Mouse (Mus musculus): ENCODE results near the gene Adk.

Adk gene

GRCm38 (mm10) chr14:21152055-21152454, 99.7 kb downstream of the Adk start:
- DNase-seq (ENCODE audit: low read depth, low spot score), result no peak

GRCm38 (mm10) chr14:21165706-21166105, 113.3 kb downstream of the Adk start:
- DNase-seq (ENCODE audit: low read depth, low spot score), result no peak

- no peak for DNase-seq (ENCODE audit: low read depth, low spot score)
Observed at GRCm38 (mm10) chr14:21166114-21166513, 113.7 kb downstream of the Adk start.

- no peak for DNase-seq (ENCODE audit: low read depth, low spot score)
Observed at GRCm38 (mm10) chr14:21173973-21174745, 121.8 kb downstream of the Adk start.

GRCm38 (mm10) chr14:21174804-21175203, 122.4 kb downstream of the Adk start:
- no peak for DNase-seq (ENCODE audit: low read depth, low spot score)

- no peak for DNase-seq (ENCODE audit: low read depth, low spot score)
Observed at GRCm38 (mm10) chr14:21177781-21178180, 125.4 kb downstream of the Adk start.

- DNase-seq (ENCODE audit: low read depth, low spot score), result no peak
Observed at GRCm38 (mm10) chr14:21178356-21178755, 126.0 kb downstream of the Adk start.

- peak; percentile 21 for DNase-seq (ENCODE audit: low read depth, low spot score)
Observed at GRCm38 (mm10) chr14:21181053-21181452, 128.7 kb downstream of the Adk start.

GRCm38 (mm10) chr14:21191966-21192365, 139.6 kb downstream of the Adk start:
- DNase-seq (ENCODE audit: low read depth, low spot score), result peak; percentile 80

- no peak for DNase-seq (ENCODE audit: low read depth, low spot score)
Observed at GRCm38 (mm10) chr14:21192749-21193148, 140.4 kb downstream of the Adk start.

GRCm38 (mm10) chr14:21194336-21194735, 142.0 kb downstream of the Adk start:
- no peak for DNase-seq (ENCODE audit: low read depth, low spot score)

- no peak for DNase-seq (ENCODE audit: low read depth, low spot score)
Observed at GRCm38 (mm10) chr14:21200850-21201249, 148.5 kb downstream of the Adk start.

- no peak for DNase-seq (ENCODE audit: low read depth, low spot score)
Observed at GRCm38 (mm10) chr14:21206472-21206871, 154.1 kb downstream of the Adk start.

GRCm38 (mm10) chr14:21221574-21222138, 169.3 kb downstream of the Adk start:
- DNase-seq (ENCODE audit: low read depth, low spot score), result no peak

- DNase-seq (ENCODE audit: low read depth, low spot score), result no peak
Observed at GRCm38 (mm10) chr14:21222206-21222605, 169.8 kb downstream of the Adk start.

- DNase-seq (ENCODE audit: low read depth, low spot score), result no peak
Observed at GRCm38 (mm10) chr14:21223456-21223855, 171.1 kb downstream of the Adk start.

- no peak for DNase-seq (ENCODE audit: low read depth, low spot score)
Observed at GRCm38 (mm10) chr14:21223971-21224635, 171.7 kb downstream of the Adk start.

- no peak for DNase-seq (ENCODE audit: low read depth, low spot score)
Observed at GRCm38 (mm10) chr14:21237051-21237450, 184.7 kb downstream of the Adk start.

- no peak for DNase-seq (ENCODE audit: low read depth, low spot score)
Observed at GRCm38 (mm10) chr14:21241105-21241504, 188.7 kb downstream of the Adk start.

- DNase-seq (ENCODE audit: low read depth, low spot score), result no peak
Observed at GRCm38 (mm10) chr14:21251386-21251785, 199.0 kb downstream of the Adk start.

- no peak for DNase-seq (ENCODE audit: low read depth, low spot score)
Observed at GRCm38 (mm10) chr14:21252326-21252886, 200.0 kb downstream of the Adk start.

GRCm38 (mm10) chr14:21253321-21253992, 201.1 kb downstream of the Adk start:
- no peak for DNase-seq (ENCODE audit: low read depth, low spot score)

Data from 3T3-L1 (cell line).